Mouse (Mus musculus) urinary bladder, postnatal 10 days (tissue): ENCODE data around the gene Srrm4.

Source experiments
- DNase-seq: peaks from one replicate; pipeline ENCODE4 v3.0.0; 2022; ENCODE audit warnings: low spot score

Srrm4 gene

DNA sequence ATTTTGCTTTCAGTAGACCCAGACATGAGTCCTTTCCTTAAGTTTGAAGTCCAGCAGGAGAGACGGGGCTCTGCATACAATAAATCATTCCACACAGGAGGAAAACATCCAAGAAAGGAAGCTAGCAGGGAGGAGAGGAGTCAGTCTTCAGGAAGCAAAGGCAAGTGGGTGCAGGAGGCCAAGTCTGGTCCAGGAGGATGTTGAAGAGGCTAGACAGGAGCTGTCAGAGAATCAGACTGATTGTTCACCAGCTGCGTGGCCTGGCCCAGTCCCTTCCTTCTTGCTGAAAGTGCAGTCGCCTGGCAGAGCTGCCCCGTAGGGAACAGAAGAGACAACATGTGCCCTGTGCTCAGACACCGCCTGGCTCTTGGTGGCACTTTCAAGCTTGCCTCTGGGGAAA lies 100.8 kb downstream of the Srrm4 start:
- DNase-seq, result no peak

DNA sequence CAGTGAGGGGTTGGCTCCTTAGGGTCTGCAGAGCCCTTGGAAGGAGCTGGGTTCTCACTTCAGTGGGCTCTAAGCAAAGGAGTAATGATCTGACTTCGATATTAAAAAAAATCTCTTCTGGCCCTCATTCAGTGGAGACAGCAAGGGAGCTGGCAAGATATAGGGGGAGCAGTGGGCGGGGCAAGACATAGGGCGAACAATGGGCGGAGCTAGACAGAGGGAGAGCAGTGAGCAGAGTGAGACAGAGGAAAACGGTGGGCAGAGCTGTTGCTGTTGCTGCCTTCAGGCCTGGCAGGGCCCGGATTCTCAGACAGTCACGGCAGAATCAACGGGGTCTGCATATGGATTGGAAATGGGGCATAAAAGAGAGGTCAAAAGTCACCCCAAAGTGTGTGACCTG lies 102.0 kb downstream of the Srrm4 start:
- DNase-seq, result no peak

GRCm38 (mm10) chr5:116486135-116486534 lies 105.5 kb downstream of the Srrm4 start:
- DNase-seq, result no peak

- no peak for DNase-seq
Observed at GRCm38 (mm10) chr5:116485069-116485468, 106.5 kb downstream of the Srrm4 start.

DNA sequence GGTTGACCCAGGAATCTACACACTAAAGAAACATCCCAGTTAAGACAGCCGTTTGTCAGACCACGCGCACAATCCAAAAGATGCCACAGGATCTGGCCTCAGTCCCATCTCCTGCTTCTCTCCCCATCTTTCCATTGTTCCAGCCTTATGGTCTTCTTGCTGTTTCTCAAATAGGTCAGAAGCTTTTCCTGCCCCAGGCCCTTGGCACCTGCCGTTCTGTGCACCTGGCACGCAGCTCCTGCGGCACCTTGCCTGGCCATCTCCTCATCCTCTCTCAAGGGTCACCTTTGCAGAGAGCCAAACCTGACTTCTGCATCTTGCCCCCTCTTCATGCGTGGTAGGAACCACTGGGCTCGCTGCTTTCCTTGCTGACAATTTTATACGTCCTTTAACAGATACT lies 107.4 kb downstream of the Srrm4 start:
- no peak for DNase-seq

DNA sequence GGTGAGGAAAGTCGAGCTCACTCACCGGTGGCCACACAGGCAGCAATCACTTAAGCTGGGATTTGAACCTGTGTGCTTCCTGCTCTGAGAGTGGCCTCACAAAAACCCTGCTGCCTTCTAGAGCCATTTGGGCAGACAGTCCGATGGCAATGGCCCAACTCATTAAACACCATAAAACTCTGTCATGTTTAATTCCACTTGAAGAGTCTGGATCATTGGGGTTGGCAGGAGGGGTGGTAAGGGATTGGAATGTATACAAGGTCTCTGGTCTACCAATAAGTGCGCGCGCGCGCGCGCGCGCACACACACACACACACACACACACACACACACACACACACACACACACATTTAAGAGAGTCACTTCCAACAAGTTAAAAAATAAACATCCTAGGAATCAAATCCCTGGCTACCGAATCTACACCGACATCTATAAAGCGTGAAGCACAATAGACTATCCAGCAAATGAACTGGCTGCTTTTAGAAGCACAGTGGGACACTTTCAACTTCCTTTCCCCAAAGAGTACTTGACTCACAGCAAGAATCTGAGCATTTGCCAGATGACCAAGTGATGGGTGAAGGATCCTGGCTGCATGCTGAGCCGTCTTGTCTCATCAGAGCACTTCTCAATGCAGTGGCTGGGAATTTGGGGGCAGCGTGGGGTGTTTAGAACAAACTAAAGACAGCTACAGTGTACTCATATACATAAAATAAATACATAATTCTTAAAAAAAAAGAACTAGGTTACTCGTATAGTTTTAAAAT lies 112.8 kb downstream of the Srrm4 start:
- DNase-seq, result no peak

DNA sequence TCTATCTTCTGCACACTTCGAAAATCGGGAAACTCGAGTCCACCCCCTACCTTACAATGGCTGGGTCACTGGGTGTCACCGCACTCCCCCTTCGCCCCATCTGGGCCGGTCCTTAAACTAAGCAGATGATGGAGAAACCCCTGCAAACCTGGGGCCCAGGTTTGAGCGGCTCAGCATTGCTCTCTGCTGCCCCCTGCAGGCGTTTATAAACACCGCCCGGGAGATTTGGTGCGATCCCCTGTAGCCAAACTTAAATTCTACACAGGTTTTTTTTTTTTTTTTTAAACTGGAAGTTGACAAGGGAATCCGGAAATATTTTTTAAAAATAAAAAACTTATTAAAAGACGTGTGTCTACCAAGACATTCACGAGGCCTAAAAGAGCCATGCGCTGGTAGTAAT lies 115.6 kb downstream of the Srrm4 start:
- no peak for DNase-seq

DNA sequence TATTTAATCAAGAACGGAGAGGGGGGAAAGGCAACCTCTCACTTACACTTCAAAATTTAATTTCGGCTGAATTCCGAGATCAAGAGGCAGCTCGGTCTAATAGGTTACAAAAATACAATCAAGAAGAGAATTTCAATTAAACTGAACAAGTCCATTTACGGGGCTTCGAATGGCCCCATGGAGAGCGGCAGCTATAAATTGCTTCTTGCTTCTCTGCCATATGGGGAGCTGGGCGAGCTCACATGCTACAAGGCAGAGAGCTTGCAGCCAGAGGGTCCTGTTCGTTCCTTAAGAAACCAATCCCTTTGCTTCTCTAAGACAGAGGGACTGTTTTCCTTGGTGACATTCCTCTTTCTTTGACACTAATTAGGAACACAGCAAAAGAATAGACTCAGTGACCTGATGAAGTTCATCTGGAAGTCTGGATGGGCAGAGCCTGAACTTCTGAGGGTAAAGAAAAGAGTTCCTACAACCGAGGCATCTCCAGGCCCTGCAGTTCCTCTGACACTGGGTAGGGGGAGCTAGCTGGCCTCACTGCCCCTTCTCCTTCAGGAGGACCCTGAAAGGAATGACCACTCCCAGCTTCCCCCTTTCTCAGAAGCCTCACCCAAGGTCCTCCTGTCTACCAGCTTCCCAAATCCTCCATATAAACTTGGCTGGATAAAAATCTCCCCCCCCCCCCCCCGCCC lies 130.1 kb downstream of the Srrm4 start:
- no peak for DNase-seq

DNA sequence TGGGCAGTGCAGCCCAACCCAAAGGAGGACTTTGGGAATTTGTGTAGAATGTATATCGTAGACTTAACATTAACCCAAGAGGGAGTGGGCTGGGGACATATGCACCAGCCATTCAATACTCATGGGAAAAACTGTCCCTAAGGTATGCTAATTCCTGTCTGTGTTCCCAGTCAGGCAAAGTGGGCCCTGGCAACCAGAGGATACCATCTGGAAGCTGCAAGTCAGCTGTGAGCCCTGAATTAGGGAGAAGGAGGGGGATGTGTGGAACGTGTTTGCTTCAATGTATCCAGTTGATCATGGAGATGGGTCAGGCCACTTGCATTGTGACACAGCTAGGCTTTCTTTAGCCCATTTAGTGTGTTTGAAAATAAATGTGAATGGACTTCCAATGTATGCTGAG lies 131.6 kb downstream of the Srrm4 start:
- DNase-seq, result no peak

DNA sequence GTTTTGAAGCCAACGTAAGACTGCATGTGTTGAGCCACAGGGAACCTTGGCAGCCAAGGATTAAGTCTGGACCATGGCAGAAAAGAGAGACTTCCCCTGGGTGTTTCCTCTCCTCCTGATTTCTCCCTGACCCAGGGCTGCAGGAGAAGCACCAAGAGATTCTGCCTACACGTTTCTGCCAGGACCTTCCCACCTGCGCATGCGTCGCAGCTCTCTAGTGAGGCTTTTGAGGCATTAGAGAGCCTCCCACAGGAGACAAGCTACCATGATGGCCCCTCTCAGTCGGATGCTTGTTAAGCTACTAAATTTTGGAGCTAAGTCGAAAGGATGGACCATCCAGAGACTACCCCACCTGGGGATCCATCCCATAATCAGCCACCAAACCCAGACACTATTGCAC lies 133.8 kb downstream of the Srrm4 start:
- DNase-seq, result no peak

DNA sequence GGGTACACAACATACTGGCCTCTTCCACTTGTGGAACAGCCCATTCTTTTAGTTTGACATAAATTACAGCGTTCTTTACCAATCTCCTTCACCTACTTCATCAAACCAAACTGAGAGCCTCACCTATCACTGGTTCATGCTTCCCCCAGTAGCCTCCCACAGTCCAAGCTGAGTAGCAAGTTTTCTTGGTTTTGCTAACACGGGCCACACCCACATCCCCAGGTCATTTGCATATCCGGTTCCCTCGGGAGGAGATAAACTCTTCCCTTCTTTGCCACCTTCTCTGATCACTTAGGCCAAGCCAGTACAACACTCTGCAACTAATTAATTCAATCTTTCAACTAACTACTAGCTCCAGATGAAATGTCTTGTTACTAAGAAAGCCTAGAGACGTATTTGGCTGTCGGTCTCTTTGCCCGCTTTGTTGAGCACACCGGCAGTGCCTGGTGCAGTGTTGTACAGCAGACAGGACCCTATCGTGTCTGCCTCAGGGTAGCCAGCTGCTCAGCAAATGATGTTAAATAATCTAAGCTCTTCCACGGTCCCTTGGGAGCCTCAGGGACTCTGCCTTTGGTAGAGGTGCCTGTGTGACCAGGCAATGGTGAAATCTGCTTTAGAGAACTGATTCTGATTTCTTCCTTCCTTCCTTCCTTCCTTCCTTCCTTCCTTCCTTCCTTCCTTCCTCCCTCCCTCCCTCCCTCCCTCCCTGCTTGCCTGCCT lies 134.7 kb downstream of the Srrm4 start:
- no peak for DNase-seq

DNA sequence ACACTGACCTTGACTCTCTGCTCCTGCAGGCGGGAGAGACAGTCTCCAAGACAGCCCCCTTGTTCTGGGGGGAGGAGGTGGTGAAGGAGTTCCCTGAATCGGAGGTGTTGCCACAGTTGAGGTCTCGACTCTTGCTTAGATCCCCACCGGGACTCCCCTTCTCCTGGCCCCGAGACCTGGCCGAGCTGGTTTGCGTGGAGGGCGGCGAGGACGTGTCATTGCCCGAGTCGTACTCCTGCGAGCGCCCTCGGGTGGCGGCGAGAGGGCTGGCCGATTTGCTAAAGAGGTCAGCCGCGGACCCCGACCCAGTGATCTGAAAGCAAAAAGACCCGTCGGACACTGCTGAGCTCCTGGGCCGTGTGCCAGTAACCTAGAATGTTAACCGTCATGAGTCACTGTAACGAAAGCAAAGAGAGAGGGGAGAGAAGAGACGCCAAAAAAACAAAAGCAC lies 138.2 kb downstream of the Srrm4 start:
- peak; percentile 36 for DNase-seq

- no peak for DNase-seq
Observed at GRCm38 (mm10) chr5:116450901-116451300, 140.7 kb downstream of the Srrm4 start.

- DNase-seq, result no peak
Observed at GRCm38 (mm10) chr5:116449522-116450225, 141.9 kb downstream of the Srrm4 start.

- no peak for DNase-seq
Observed at GRCm38 (mm10) chr5:116448409-116449191, 143.0 kb downstream of the Srrm4 start.

- DNase-seq, result no peak
Observed at GRCm38 (mm10) chr5:116447821-116448350, 143.7 kb downstream of the Srrm4 start.

DNA sequence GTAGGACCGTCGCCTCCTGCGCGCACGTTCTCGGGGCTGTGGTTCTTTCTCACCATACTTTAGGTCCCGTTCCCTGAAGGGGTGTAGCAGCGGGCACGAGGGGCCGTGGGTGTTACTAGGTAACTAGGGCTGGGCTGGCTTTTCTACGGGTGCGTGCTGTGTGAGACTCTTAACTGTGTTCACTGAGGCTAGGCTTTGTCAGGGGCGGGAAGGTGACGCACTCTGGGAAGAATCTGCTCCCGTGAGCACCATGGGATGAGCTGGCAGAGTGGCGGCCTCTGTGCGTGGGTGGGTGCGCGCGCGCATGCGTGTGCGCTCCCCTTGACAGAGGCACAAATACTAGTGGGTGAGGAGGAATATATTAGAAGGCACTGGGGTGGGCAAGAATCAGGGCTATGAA lies 145.1 kb downstream of the Srrm4 start:
- no peak for DNase-seq

DNA sequence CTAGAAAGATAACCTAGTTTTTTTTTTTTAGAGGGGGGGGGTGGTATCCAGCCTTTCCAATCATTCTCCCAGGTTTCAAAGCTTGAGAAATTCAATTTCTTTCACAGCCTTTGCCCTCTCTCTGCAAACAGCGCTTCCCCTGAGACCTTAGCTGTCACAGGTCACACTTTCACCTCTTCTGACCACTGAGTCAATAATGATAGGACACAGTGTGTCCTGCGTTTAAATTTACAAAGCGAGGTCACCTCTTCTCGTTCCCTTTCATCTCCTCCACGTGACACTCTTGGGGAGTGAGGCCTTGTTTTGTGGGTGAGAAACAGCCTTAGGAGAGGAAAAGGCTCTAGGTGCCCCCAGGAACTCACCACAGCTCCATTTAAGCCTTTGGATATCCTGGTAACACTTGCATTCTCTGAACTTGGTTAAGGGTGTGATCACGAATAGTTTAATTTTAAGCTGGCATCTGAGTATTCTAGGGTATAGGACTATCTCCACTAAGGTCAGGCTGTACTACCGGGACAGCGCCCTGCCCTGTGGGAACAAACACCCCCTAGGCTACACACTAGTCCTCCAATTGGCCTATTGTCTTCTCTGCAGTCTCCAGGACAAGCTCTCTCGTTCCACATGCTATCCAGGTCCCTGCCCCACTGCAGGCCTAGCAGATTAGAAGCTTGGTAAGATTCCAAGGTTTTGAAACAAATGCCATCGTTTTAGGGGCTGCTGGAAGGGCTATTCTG lies 145.8 kb downstream of the Srrm4 start:
- no peak for DNase-seq

- DNase-seq, result no peak
Observed at GRCm38 (mm10) chr5:116444517-116444916, 147.1 kb downstream of the Srrm4 start.

DNA sequence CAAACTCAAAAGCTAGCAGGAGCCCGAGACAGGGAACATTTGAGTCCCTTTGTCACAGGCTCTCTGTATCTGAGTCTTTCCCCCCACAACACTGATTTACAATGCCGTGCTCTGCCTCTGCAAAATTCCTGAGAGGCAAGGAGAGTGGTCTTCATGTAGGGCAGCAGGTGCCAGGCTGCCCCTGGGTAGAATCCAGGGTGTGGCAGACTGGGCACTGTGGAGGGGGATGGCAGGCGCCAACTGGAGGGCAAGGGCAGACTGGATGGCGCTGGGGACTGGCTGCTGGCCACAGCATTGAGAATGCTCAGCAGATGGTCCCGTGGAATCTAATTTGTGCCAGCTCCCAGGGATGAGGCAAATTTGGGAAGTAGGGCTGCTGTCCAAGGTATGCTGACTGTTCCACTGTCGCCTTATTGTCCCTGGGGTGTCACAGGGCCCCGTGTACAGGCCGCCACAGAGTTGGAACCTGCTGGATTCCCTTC lies 148.1 kb downstream of the Srrm4 start:
- DNase-seq, result no peak
